Mouse (Mus musculus) heart, adult 8-10 months (tissue): ENCODE results near the gene N4bp2l2. TPM values are rescaled to one million over a fixed set of nuclear protein-coding genes. Genes with fewer than 3 reads are reported as not detected.

Experiments
- DNase-seq: peaks from one replicate; pipeline ENCODE4 v3.0.0; 2022; ENCODE audit warnings: low spot score
- total RNA-seq, 4 experiments: library from RNA; stranded (reverse); gene quantifications; 2 replicates each; pipeline ENCODE4 v1.2.4; 2022

N4bp2l2 gene
- total RNA-seq, 4 experiments from 2014 or later = 35.4 to 48.9 (median 41.5) TPM

DNA sequence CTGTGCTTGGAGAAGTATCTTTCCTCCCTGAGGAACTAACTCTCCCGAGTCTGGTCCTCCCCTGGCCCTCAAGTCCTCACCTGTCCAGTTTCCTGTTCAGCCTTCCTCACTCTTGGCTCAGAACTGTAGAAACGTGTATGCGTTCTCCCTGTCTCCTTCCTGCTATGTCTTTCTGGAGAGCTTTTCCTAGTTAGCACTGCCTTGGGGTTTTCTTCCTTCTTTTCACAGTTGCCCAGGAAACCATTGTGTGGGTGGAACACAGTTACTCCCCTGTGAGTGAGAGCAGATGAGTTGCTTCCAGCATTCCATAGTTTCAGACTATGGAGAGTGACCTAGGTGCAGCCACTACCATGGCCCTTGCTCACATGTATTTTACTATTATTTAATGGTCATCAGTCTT is 99.8 kb downstream of the N4bp2l2 start:
- DNase-seq = no peak

DNA sequence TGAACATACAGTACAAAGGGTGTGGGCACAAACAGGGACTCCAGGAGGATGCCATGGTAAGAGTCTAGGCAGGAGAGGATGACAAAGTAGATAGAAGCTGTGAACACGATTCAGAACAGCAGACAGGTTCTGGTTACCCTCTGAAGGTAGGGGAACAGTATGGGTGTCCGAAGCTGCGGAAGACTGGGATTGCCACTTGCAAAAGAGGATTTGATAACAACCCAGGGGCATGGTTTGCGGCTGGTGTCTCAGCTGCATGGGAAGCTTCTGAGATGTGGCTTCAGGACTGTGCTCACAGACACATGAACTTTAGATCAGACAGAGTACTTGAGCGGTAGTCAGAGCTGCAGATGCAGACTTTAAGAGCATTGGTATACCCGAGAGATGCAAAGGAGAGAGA is 101.6 kb downstream of the N4bp2l2 start:
- DNase-seq = no peak

DNA sequence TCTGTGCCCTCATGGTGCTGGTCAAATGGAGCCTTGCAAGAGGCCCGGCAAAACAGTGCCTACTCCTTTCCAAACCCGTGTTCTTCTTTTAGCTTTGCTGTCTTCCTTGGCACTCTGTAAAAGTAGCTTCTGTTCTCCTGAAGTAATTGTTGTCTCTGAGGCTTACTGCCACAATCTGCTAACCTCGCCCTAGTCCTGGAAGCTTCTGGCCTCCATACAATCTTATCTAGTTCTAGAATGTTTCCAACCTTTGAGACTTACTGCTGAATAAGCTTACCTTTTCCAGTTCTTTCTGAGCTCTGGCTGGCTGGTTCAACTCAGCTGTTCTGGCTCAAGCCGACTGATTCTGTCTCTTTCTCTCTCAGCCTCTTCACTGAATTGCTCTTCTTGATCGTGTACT is 104.2 kb downstream of the N4bp2l2 start:
- DNase-seq = no peak

DNA sequence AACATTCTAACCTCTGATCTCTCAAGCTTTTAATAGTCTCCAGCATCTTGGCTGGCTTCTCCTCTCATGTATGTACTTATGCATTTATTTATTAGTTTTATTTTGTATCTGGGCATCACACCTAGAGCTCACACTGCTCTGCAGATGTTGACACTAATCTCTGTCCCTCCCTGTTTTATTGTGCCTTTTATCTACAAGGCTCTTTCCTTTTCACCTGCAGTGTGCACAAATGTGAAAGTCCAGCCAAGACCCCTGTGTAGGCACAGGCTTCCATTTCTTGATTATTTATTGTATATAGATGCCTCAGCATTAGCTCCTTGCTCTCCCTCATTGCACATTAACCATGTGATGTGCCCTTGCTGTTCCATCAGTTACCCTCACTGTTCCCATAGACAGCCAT is 104.6 kb downstream of the N4bp2l2 start:
- no peak for DNase-seq

DNA sequence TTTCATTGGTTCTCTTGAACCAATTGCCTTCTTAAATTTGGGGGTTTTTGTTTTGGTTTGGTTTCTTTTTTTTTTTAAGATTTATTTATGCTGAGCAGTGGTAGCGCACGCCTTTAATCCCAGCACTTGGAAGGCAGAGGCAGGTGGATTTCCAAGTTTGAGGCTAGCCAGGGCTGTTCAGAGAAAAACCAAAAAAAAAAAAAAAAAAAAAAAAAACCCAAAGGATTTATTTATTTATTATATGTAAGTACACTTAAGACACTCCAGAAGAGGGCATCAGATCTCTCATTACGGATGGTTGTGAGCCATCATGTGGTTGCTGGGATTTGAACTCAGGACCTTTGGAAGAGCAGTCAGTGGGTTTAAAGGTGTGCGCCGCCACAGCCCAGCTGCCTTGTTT is 105.1 kb downstream of the N4bp2l2 start:
- no peak for DNase-seq

DNA sequence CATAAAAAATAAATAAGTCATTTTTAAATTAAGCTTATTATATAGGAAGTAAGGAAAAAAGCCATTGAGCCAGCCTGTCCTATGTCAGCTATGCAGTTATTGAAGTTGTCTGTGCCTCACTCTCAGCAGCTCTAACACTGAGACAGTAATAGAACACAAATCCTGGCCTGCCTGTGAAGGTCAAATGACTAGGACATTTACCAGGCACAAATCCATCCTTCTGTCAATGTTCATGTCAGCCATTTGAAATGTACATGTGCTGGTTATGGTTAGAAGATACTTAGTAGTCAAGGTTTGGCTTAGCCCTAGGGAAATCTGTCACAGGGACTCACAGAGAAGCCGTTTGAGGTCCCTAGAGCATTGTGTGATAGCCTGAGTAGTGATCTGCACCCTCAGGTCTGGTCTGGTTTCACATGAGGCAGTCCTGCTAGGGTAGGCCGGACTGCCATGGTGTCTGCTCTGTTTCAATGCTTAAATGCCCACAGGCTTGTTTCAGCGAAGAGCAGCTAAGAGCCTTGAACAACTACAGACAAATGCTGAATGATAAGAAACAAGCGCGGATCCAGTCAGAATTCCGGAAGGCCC is 106.4 kb downstream of the N4bp2l2 start:
- no peak for DNase-seq

Other genes starting within 250 kb of the N4bp2l2 start
- gene Zar1l, start 148.0 kb downstream of the N4bp2l2 start, total RNA-seq = not detected
- 1 to 10 TPM; 1.4 to 3.1 (median 2.1) TPM for gene Brca2, start 143.6 kb downstream of the N4bp2l2 start, total RNA-seq
- gene N4bp2l1, start 69.0 kb downstream of the N4bp2l2 start, total RNA-seq = 1 to 10 TPM; 2.9 to 5.8 (median 3.2) TPM
- gene Pds5b, start 7.6 kb upstream of the N4bp2l2 start, total RNA-seq = 10 to 100 TPM; 14.3 to 18.4 (median 15.0) TPM